Mouse (Mus musculus) common myeloid progenitor, adult 5-6 weeks (primary cell): ENCODE data around the gene Fibcd1. TPM values are rescaled to one million over a fixed set of nuclear protein-coding genes. Genes with fewer than 3 reads are reported as not detected.

ENCODE experiments used
- ATAC-seq: replicated peaks from 2 replicates; pipeline ENCODE4 v1.8.0; 2016; ENCODE audit warnings: low read depth, mild to moderate bottlenecking, moderate TSS enrichment, inconsistent platforms; ENCODE audit not compliant: poor library complexity, severe bottlenecking
- total RNA-seq: library from RNA; stranded (forward); fragments of 200-1000, 187-1606 nt; gene quantifications from 2 replicates; pipeline ENCODE4 v1.2.3, GENCODE M21; 2017

Fibcd1 gene
- total RNA-seq, 1 experiment from 2014 or later: not detected

DNA sequence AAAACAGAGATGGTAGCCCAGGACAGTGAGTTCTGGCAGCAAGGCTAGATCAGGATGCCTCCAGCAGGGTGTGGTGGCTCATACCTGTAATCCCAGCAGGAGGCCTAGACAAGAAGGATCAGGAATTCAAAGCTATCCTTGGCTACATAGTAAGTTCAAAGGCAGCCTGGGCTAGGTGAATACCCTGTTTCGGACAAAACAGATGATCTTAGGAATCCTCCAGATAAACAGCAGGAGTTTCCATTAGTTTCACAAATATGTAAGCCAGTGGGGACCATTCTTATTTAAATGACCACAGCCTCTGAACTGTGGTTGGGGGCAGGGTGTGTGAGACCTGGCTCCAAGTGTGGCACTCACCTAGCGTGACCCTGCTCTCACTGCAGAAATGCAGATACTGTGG is 66.5 kb downstream of the Fibcd1 start:
- ATAC-seq: no peak

GRCm38 (mm10) chr2:31776479-31776878 is 69.3 kb downstream of the Fibcd1 start:
- no peak for ATAC-seq

GRCm38 (mm10) chr2:31770781-31771441 is 74.9 kb downstream of the Fibcd1 start:
- ATAC-seq: peak; percentile 80

GRCm38 (mm10) chr2:31769631-31770111 is 76.1 kb downstream of the Fibcd1 start:
- ATAC-seq: peak; percentile 34

DNA sequence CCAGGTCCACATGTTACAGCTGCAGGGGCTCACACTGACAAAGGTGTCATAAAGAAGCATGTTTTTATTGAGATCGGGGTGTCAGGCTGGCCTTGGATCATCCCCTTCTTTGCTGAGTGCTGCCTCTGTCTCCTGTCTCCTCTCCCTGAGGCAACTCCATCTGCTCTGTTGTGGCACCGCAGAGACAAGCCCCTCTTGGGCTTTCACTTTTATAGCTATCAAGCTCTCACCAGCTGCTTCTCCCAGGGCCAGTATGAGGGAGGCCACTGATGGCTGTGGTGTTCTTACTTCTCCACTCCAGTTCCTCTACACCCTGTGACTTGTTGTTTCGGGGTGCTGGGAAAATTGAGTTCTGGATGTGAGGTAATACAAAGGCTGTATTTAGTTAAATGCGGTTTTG is 76.7 kb downstream of the Fibcd1 start:
- ATAC-seq: peak; percentile 69

- no peak for ATAC-seq
Measured at GRCm38 (mm10) chr2:31767815-31768214, 78.0 kb downstream of the Fibcd1 start.

DNA sequence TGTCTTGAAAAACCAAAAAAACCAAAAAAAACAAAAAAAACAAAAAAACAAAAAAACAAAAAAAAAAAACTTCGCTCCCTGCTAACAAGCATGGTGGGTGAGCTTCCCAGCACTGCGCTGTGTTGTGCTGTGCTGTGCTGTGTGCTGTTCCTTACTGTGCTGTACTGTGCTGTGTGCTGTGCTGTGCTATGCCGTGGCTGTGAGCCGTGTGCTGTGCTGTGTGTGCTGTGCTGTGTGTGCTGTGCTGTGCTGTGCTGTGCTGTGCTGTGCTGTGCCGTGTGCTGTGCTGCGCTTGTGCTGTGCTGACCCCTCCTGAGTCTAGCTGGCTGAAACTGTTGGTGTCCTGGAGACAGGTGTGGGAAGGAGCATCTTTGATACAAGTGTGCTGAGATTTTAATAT is 78.7 kb downstream of the Fibcd1 start:
- no peak for ATAC-seq

Other genes starting within 250 kb of the Fibcd1 start
- not detected in 2 replicates for gene Prdm12, start 206.0 kb downstream of the Fibcd1 start, total RNA-seq
- gene Exosc2, start 175.3 kb downstream of the Fibcd1 start, total RNA-seq: 80.6 and 88.3 TPM in 2 replicates
- 30.9 and 32.4 TPM in 2 replicates for gene Abl1, start 157.6 kb downstream of the Fibcd1 start, total RNA-seq
- 0.19 and 0.27 TPM in 2 replicates for gene Qrfp, start 35.4 kb downstream of the Fibcd1 start, total RNA-seq
- 0.14 TPM in 1 of 2 replicates, not detected in the other for gene Lamc3, start 41.3 kb upstream of the Fibcd1 start, total RNA-seq
- gene Aif1l, start 104.1 kb upstream of the Fibcd1 start, total RNA-seq: 0.29 and 0.91 TPM in 2 replicates
- gene Nup214, start 128.4 kb upstream of the Fibcd1 start, total RNA-seq: 31.2 and 62.2 TPM in 2 replicates
- gene Fam78a, start 238.9 kb upstream of the Fibcd1 start, total RNA-seq: 14.2 and 17.5 TPM in 2 replicates
- 1.1 and 4.4 TPM in 2 replicates for gene Plpp7, start 249.5 kb upstream of the Fibcd1 start, total RNA-seq